Mouse (Mus musculus): ENCODE measurements around the gene Ppp1r13l. TPM values are rescaled to one million over a fixed set of nuclear protein-coding genes. Genes with fewer than 3 reads are reported as not detected.

Ppp1r13l gene
- polyA plus RNA-seq, 1 experiment from 2014 or later, result 1.5 TPM

GRCm38 (mm10) chr7:19342481-19343027 lies 17.0 kb upstream of the Ppp1r13l start:
- Histone ChIP-seq H3K4me3 (ENCODE audit: low read length) (peak overlapping the region; percentile 57), H3K27me3 (replicated peaks; ENCODE audit: control insufficient read depth, insufficient read depth, low read length) (peaks cover 10% of the 10 kb centered on the region), H3K4me2 (ENCODE audit: low read length) (peak overlapping the region; percentile 99), H3K36me3 (ENCODE audit: control insufficient read depth, insufficient read depth, low read length) (no peaks in the 10 kb centered on the region), H3K4me1 (ENCODE audit: control insufficient read depth, insufficient read depth, low read depth, low read length) (peaks cover 28% of the 10 kb centered on the region), H3K27ac (ENCODE audit: low read depth, low read length) (no peak overlapping the region), H3K9ac (ENCODE audit: low read depth, low read length) (peak overlapping the region; percentile 73), H3K9me3 (ENCODE audit: control insufficient read depth, low read length) (no peaks in the 10 kb centered on the region)
- whole genome bisulfite sequencing, result under 1% methylated on average over 27 of the region's 27 CpGs
- ATAC-seq, result peak; percentile 15

- Histone ChIP-seq H3K36me3 (ENCODE audit: control insufficient read depth, insufficient read depth, low read length) (peaks cover 1% of the 10 kb centered on the region), H3K27me3 (replicated peaks; ENCODE audit: control insufficient read depth, insufficient read depth, low read length) (peaks cover 10% of the 10 kb centered on the region), H3K4me2 (ENCODE audit: low read length) (peak overlapping the region; percentile 37), H3K9me3 (ENCODE audit: control insufficient read depth, low read length) (no peaks in the 10 kb centered on the region), H3K27ac (ENCODE audit: low read depth, low read length) (no peak overlapping the region), H3K9ac (ENCODE audit: low read depth, low read length) (no peak overlapping the region), H3K4me1 (ENCODE audit: control insufficient read depth, insufficient read depth, low read depth, low read length) (peaks cover 28% of the 10 kb centered on the region), H3K4me3 (ENCODE audit: low read length) (peak overlapping the region; percentile 3; the same call in 1 of the 2 replicates)
- WGBS, result 1% methylated on average over 11 of the region's 11 CpGs
- ATAC-seq, result no peak
Measured at GRCm38 (mm10) chr7:19343210-19343808, 16.2 kb upstream of the Ppp1r13l start.

- H3K27ac ChIP-seq (ENCODE audit: low read depth, low read length), result peak within 1 kb of the TSS; percentile 90
- peak within 1 kb of the TSS; percentile 82 for H3K4me3 ChIP-seq (ENCODE audit: low read length)
- peak within 1 kb of the TSS; percentile 92 for H3K9ac ChIP-seq (ENCODE audit: low read depth, low read length)
- peak; percentile 3 for ATAC-seq
- H3K9me3 ChIP-seq (ENCODE audit: control insufficient read depth, low read length), result no peaks in the 10 kb centered on the region
- H3K27me3 ChIP-seq (replicated peaks; ENCODE audit: control insufficient read depth, insufficient read depth, low read length), result peaks cover 10% of the 10 kb centered on the region
- peaks cover 28% of the 10 kb centered on the region for H3K4me1 ChIP-seq (ENCODE audit: control insufficient read depth, insufficient read depth, low read depth, low read length)
- 25% methylated on average over 12 of the region's 12 CpGs for WGBS
- peaks cover 9% of the 10 kb centered on the region for H3K36me3 ChIP-seq (ENCODE audit: control insufficient read depth, insufficient read depth, low read length)
- peak within 1 kb of the TSS; percentile 91 for H3K4me2 ChIP-seq (ENCODE audit: low read length)
Measured at GRCm38 (mm10) chr7:19344237-19344847, 15.2 kb upstream of the Ppp1r13l start, which contains the start of gene Ercc1. Gene Ercc1, plus strand, starts transcription at chr7:19344778.

- Histone ChIP-seq H3K27ac (ENCODE audit: low read depth, low read length) (peak overlapping the region; percentile 90), H3K4me2 (ENCODE audit: low read length) (peak overlapping the region; percentile 91), H3K4me3 (ENCODE audit: low read length) (peak overlapping the region; percentile 82), H3K36me3 (ENCODE audit: control insufficient read depth, insufficient read depth, low read length) (peaks cover 10% of the 10 kb centered on the region), H3K9me3 (ENCODE audit: control insufficient read depth, low read length) (no peaks in the 10 kb centered on the region), H3K9ac (ENCODE audit: low read depth, low read length) (peak overlapping the region; percentile 92), H3K4me1 (ENCODE audit: control insufficient read depth, insufficient read depth, low read depth, low read length) (peaks cover 28% of the 10 kb centered on the region), H3K27me3 (replicated peaks; ENCODE audit: control insufficient read depth, insufficient read depth, low read length) (peaks cover 10% of the 10 kb centered on the region)
- under 1% methylated on average over 31 of the region's 31 CpGs for WGBS
- ATAC-seq, result peak; percentile 95
Measured at GRCm38 (mm10) chr7:19344938-19345471, 14.5 kb upstream of the Ppp1r13l start.

GRCm38 (mm10) chr7:19349188-19349915 lies 10.2 kb upstream of the Ppp1r13l start:
- 87% methylated on average over 13 of the region's 13 CpGs for WGBS
- Histone ChIP-seq H3K36me3 (ENCODE audit: control insufficient read depth, insufficient read depth, low read length) (peaks cover 27% of the 10 kb centered on the region), H3K4me3 (ENCODE audit: low read length) (no peak overlapping the region), H3K4me1 (ENCODE audit: control insufficient read depth, insufficient read depth, low read depth, low read length) (peaks cover 13% of the 10 kb centered on the region), H3K9me3 (ENCODE audit: control insufficient read depth, low read length) (no peaks in the 10 kb centered on the region), H3K4me2 (ENCODE audit: low read length) (no peak overlapping the region), H3K27ac (ENCODE audit: low read depth, low read length) (no peak overlapping the region), H3K27me3 (replicated peaks; ENCODE audit: control insufficient read depth, insufficient read depth, low read length) (no peaks in the 10 kb centered on the region), H3K9ac (ENCODE audit: low read depth, low read length) (no peak overlapping the region)
- no peak for ATAC-seq

- peaks cover 31% of the 10 kb centered on the region for H3K36me3 ChIP-seq (ENCODE audit: control insufficient read depth, insufficient read depth, low read length)
- H3K4me1 ChIP-seq (ENCODE audit: control insufficient read depth, insufficient read depth, low read depth, low read length), result peaks cover 9% of the 10 kb centered on the region
- no peaks in the 10 kb centered on the region for H3K9me3 ChIP-seq (ENCODE audit: control insufficient read depth, low read length)
- no peak overlapping the region for H3K4me2 ChIP-seq (ENCODE audit: low read length)
- H3K4me3 ChIP-seq (ENCODE audit: low read length), result no peak overlapping the region
- no peak overlapping the region for H3K27ac ChIP-seq (ENCODE audit: low read depth, low read length)
- no peak for ATAC-seq
- no peak overlapping the region for H3K9ac ChIP-seq (ENCODE audit: low read depth, low read length)
- 96% methylated on average over 8 of the region's 8 CpGs for WGBS
- no peaks in the 10 kb centered on the region for H3K27me3 ChIP-seq (replicated peaks; ENCODE audit: control insufficient read depth, insufficient read depth, low read length)
Measured at GRCm38 (mm10) chr7:19350221-19350620, 9.3 kb upstream of the Ppp1r13l start.

GRCm38 (mm10) chr7:19354991-19355390 lies 4.6 kb upstream of the Ppp1r13l start:
- WGBS, result 82% methylated on average over 5 of the region's 5 CpGs
- H3K27me3 ChIP-seq (replicated peaks; ENCODE audit: control insufficient read depth, insufficient read depth, low read length), result no peaks in the 10 kb centered on the region
- H3K9ac ChIP-seq (ENCODE audit: low read depth, low read length), result no peak overlapping the region
- H3K4me3 ChIP-seq (ENCODE audit: low read length), result no peak overlapping the region
- peaks cover 9% of the 10 kb centered on the region for H3K4me1 ChIP-seq (ENCODE audit: control insufficient read depth, insufficient read depth, low read depth, low read length)
- no peaks in the 10 kb centered on the region for H3K9me3 ChIP-seq (ENCODE audit: control insufficient read depth, low read length)
- no peak overlapping the region for H3K27ac ChIP-seq (ENCODE audit: low read depth, low read length)
- no peak for ATAC-seq
- peaks cover 28% of the 10 kb centered on the region for H3K36me3 ChIP-seq (ENCODE audit: control insufficient read depth, insufficient read depth, low read length)
- no peak overlapping the region for H3K4me2 ChIP-seq (ENCODE audit: low read length)

GRCm38 (mm10) chr7:19356311-19356710 lies 3.2 kb upstream of the Ppp1r13l start:
- Histone ChIP-seq H3K27ac (ENCODE audit: low read depth, low read length) (no peak overlapping the region), H3K4me3 (ENCODE audit: low read length) (no peak overlapping the region), H3K9ac (ENCODE audit: low read depth, low read length) (no peak overlapping the region), H3K9me3 (ENCODE audit: control insufficient read depth, low read length) (no peaks in the 10 kb centered on the region), H3K4me2 (ENCODE audit: low read length) (no peak overlapping the region), H3K4me1 (ENCODE audit: control insufficient read depth, insufficient read depth, low read depth, low read length) (peaks cover 14% of the 10 kb centered on the region), H3K36me3 (ENCODE audit: control insufficient read depth, insufficient read depth, low read length) (peaks cover 20% of the 10 kb centered on the region), H3K27me3 (replicated peaks; ENCODE audit: control insufficient read depth, insufficient read depth, low read length) (no peaks in the 10 kb centered on the region)
- 64% methylated on average over 10 of the region's 10 CpGs for WGBS
- ATAC-seq, result no peak

Data from hindbrain, embryonic 16.5 days (tissue).